Mouse (Mus musculus): Measurements from ENCODE around the gene Areg.

DNA sequence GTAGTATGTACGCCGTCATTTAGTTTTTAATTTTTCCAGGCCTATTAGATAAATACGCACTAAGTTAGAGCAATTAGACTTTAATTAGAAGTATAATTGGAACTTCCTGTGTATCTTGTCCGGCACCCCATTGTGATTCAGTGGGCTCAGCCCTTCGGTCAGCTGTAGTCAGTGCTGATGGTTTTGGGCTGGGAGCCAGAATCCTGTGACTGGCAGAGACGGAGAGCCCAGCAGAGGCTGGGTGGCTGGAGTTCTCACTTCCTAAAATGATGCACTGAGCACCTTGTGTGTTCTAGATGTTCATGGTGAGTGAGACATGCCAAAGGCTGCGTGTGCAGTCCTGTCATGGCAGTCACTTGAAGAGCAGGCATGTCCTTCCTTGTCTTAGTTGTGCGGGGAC, 28.4 kb upstream of the Areg start:
- no peak for TF ChIP-seq CTCF (IDR thresholded peaks at IDR 0.05; ENCODE audit: control insufficient read depth, insufficient read depth, low read length)
- TF ChIP-seq POLR2A (IDR thresholded peaks at IDR 0.05; ENCODE audit: borderline replicate concordance, control insufficient read depth, low read depth, low read length), result no peak
